Mouse (Mus musculus) midbrain, embryonic 16.5 days (tissue): ENCODE data around the gene Arhgap32. TPM values are rescaled to one million over a fixed set of nuclear protein-coding genes. Genes with fewer than 3 reads are reported as not detected.
"Not testable (repeated sequence)": the region's sequence is repeated elsewhere in the genome, so short reads cannot be mapped to it uniquely, and the experiment has no call there.

ENCODE experiments used
- ATAC-seq: fragments of 200-750 bp; cut with Nextera tagmentation; 2 replicates; pipeline ENCODE4 v1.8.0; 2017; ENCODE audit warnings: moderate TSS enrichment
- H3K27ac ChIP-seq: fragments of 300-500 bp; sonication (generic); 2 replicates; pipeline ENCODE4 v1.5.1; 2014; ENCODE audit warnings: mild to moderate bottlenecking, low read length, mixed read lengths
- H3K27me3 ChIP-seq: fragments of 300-500 bp; sonication (generic); 2 replicates; pipeline ENCODE4 v1.6.1; 2014; ENCODE audit warnings: low read depth, low read length, mixed read lengths; ENCODE audit not compliant: control insufficient read depth, insufficient read depth
- H3K36me3 ChIP-seq: fragments of 300-500 bp; sonication (generic); 2 replicates; pipeline ENCODE4 v1.6.1; 2014; ENCODE audit warnings: mild to moderate bottlenecking, low read length, moderate library complexity, mixed read lengths; ENCODE audit not compliant: control insufficient read depth, insufficient read depth
- H3K4me1 ChIP-seq: fragments of 300-500 bp; sonication (generic); 2 replicates; pipeline ENCODE4 v1.6.1; 2014; ENCODE audit warnings: mild to moderate bottlenecking, low read length, mixed read lengths; ENCODE audit not compliant: control insufficient read depth, insufficient read depth
- H3K4me2 ChIP-seq: fragments of 300-500 bp; sonication (generic); 2 replicates; pipeline ENCODE4 v1.6.1; 2014; ENCODE audit warnings: mild to moderate bottlenecking, low read length, mixed read lengths
- H3K4me3 ChIP-seq: fragments of 300-500 bp; sonication (generic); 2 replicates; pipeline ENCODE4 v1.5.1; 2014; ENCODE audit warnings: low read depth, mild to moderate bottlenecking, low read length, moderate library complexity, mixed read lengths
- H3K9ac ChIP-seq: fragments of 300-500 bp; sonication (generic); 2 replicates; pipeline ENCODE4 v1.6.1; 2014; ENCODE audit warnings: low read depth, low read length, mixed read lengths
- H3K9me3 ChIP-seq: fragments of 300-500 bp; sonication (generic); replicated peaks from 2 replicates; pipeline ENCODE4 v1.6.1; 2014; ENCODE audit warnings: mild to moderate bottlenecking, low read length, mixed read lengths; ENCODE audit not compliant: control insufficient read depth, poor library complexity, severe bottlenecking
- WGBS: fragments of 180-500 bp; shearing (Covaris S2); extraction: QIAGEN DNeasy Blood & Tissue Kit; methylation state at CpG from one replicate; pipeline ENCODE4 v1.1.7; 2014; 5-methylcytosine and 5-hydroxymethylcytosine counted together
- polyA plus RNA-seq: library from polyadenylated mRNA; unstranded; fragments of >200 nt; fragmentation: Nextera tagmentation; extraction: Ambion mirVana; gene quantifications from 2 replicates; pipeline ENCODE4 v1.2.1, GENCODE M21; 2015

The Arhgap32 gene
- polyA plus RNA-seq, 1 experiment from 2014 or later, result 11.3 TPM

- ATAC-seq, result no peak
Observed at GRCm38 (mm10) chr9:32162792-32163191, 46.9 kb downstream of the Arhgap32 start.

GRCm38 (mm10) chr9:32163820-32164219 lies 47.9 kb downstream of the Arhgap32 start:
- 73% methylated on average over 6 of the region's 6 CpGs for WGBS
- H3K27ac ChIP-seq, H3K27me3 ChIP-seq, H3K9ac ChIP-seq, H3K4me3 ChIP-seq, H3K4me2 ChIP-seq, ATAC-seq, H3K36me3 ChIP-seq, H3K9me3 ChIP-seq: not testable (repeated sequence)
- H3K4me1 ChIP-seq, result peaks cover 14% of the 10 kb centered on the region

More at GRCm38 (mm10) chr9:32162792-32163191, 46.9 kb downstream of the Arhgap32 start:
- 92% methylated on average over 2 of the region's 2 CpGs for WGBS
- Histone ChIP-seq H3K9ac (no peak overlapping the region), H3K9me3 (no peaks in the 10 kb centered on the region), H3K27me3 (no peaks in the 10 kb centered on the region), H3K36me3 (no peaks in the 10 kb centered on the region), H3K27ac (no peak overlapping the region), H3K4me2 (no peak overlapping the region), H3K4me3 (no peak overlapping the region), H3K4me1 (peaks cover 14% of the 10 kb centered on the region)

GRCm38 (mm10) chr9:32168546-32169137 lies 52.7 kb downstream of the Arhgap32 start:
- H3K27ac ChIP-seq, result no peak overlapping the region
- H3K4me3 ChIP-seq, result no peak overlapping the region
- 98% methylated on average over 5 of the region's 5 CpGs for WGBS
- H3K4me2 ChIP-seq, result no peak overlapping the region
- ATAC-seq, result no peak
- H3K9me3 ChIP-seq, result no peaks in the 10 kb centered on the region
- H3K36me3 ChIP-seq, result 0 out of 2 replicates have a peak, but pooled peaks cover 2% of the 10 kb centered on the region
- H3K27me3 ChIP-seq, result no peaks in the 10 kb centered on the region
- H3K4me1 ChIP-seq, result peaks cover 2% of the 10 kb centered on the region; the same call in 1 of the 2 replicates
- no peak overlapping the region for H3K9ac ChIP-seq

- Histone ChIP-seq H3K9me3 (no peaks in the 10 kb centered on the region), H3K9ac (no peak overlapping the region), H3K27ac (no peak overlapping the region), H3K4me2 (no peak overlapping the region), H3K4me1 (peaks cover 2% of the 10 kb centered on the region; the same call in 1 of the 2 replicates), H3K4me3 (no peak overlapping the region), H3K36me3 (0 out of 2 replicates have a peak, but pooled peaks cover 2% of the 10 kb centered on the region), H3K27me3 (no peaks in the 10 kb centered on the region)
- 83% methylated on average over 8 of the region's 8 CpGs for whole genome bisulfite sequencing
- ATAC-seq, result no peak
Observed at GRCm38 (mm10) chr9:32170713-32171112, 54.8 kb downstream of the Arhgap32 start.

GRCm38 (mm10) chr9:32176612-32177011 lies 60.7 kb downstream of the Arhgap32 start:
- Histone ChIP-seq H3K36me3 (no peaks in the 10 kb centered on the region), H3K4me3 (no peak overlapping the region), H3K9ac (no peak overlapping the region), H3K27ac (no peak overlapping the region), H3K27me3 (no peaks in the 10 kb centered on the region), H3K4me2 (no peak overlapping the region), H3K4me1 (no peaks in the 10 kb centered on the region), H3K9me3 (no peaks in the 10 kb centered on the region)
- ATAC-seq, result no peak
- 58% methylated on average over 4 of the region's 4 CpGs for WGBS

DNA sequence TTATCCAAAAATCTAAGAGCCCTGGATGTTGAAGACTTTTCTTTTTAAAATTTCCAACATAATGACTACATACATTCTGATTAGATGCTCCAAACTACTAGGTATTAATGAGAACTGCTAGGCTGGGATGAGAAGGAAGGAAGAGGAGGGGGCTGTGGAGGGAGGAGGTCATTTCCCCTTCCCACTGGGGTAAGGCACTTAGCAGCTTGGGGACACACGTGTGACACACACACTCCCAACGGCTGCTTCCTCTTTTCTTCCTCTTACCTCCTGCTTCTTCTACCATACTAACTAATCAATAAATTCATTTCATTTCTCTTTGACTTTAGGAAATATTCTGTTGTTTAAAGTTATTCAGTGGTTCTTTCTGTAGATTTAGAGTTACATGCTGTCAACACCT lies 65.2 kb downstream of the Arhgap32 start:
- no peaks in the 10 kb centered on the region for H3K27me3 ChIP-seq
- H3K4me3 ChIP-seq, result no peak overlapping the region
- no peak overlapping the region for H3K4me2 ChIP-seq
- H3K9ac ChIP-seq, result no peak overlapping the region
- no peak for ATAC-seq
- H3K27ac ChIP-seq, result no peak overlapping the region
- H3K36me3 ChIP-seq, result peaks cover 10% of the 10 kb centered on the region; the same call in 1 of the 2 replicates
- no peaks in the 10 kb centered on the region for H3K9me3 ChIP-seq
- WGBS, result 62% methylated on average over 2 of the region's 2 CpGs
- H3K4me1 ChIP-seq, result peaks cover 4% of the 10 kb centered on the region

- no peak overlapping the region for H3K9ac ChIP-seq
- ATAC-seq, result no peak
- no peak overlapping the region for H3K4me2 ChIP-seq
- no peak overlapping the region for H3K27ac ChIP-seq
- H3K36me3 ChIP-seq, result peaks cover 12% of the 10 kb centered on the region; the same call in 1 of the 2 replicates
- H3K9me3 ChIP-seq, result no peaks in the 10 kb centered on the region
- 93% methylated on average over 2 of the region's 2 CpGs for WGBS
- peaks cover 4% of the 10 kb centered on the region for H3K4me1 ChIP-seq
- no peak overlapping the region for H3K4me3 ChIP-seq
- no peaks in the 10 kb centered on the region for H3K27me3 ChIP-seq
Observed at GRCm38 (mm10) chr9:32186489-32186888, 70.6 kb downstream of the Arhgap32 start.

GRCm38 (mm10) chr9:32192295-32193073 lies 76.5 kb downstream of the Arhgap32 start:
- H3K27me3 ChIP-seq, result no peaks in the 10 kb centered on the region
- H3K27ac ChIP-seq, result no peak overlapping the region
- H3K36me3 ChIP-seq, result 0 out of 2 replicates have a peak, but pooled peaks cover 2% of the 10 kb centered on the region
- H3K4me2 ChIP-seq, result no peak overlapping the region
- H3K4me1 ChIP-seq, result no peaks in the 10 kb centered on the region
- no peak for ATAC-seq
- no peak overlapping the region for H3K9ac ChIP-seq
- no peak overlapping the region for H3K4me3 ChIP-seq
- no peaks in the 10 kb centered on the region for H3K9me3 ChIP-seq
- 27% methylated on average over 5 of the region's 5 CpGs for WGBS

DNA sequence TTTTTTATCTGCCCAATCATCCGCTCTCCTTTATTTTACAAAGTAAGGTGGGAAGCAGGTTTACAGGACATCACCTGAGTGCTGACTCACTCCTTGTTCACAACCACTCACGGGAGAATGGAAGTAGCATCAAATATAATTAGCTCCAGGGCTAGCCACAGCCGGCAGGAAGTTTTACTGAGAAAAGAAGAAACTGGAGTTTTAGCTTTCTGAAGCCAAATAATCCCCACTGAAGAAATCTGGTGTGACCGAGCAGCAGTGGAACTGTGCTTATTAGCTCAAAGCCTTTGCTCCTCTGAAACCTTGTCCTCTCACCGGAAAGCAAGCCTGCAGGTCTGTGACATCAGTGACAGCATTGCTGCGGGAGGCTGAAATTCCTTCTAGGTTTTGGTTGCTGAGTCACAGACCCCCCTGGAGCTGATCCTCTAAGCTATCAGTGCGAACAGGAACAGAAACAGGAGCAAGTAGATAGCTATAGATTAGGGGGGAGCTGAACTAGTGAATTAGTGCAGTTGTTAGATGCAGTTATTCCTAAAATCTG lies 88.6 kb downstream of the Arhgap32 start:
- H3K27me3 ChIP-seq, result no peaks in the 10 kb centered on the region
- H3K4me3 ChIP-seq, result no peak overlapping the region
- H3K9me3 ChIP-seq, result no peaks in the 10 kb centered on the region
- WGBS, result 51% methylated on average over 7 of the region's 7 CpGs
- H3K9ac ChIP-seq, result no peak overlapping the region
- H3K4me1 ChIP-seq, result no peaks in the 10 kb centered on the region; the same call in 1 of the 2 replicates
- no peak overlapping the region for H3K27ac ChIP-seq
- ATAC-seq, result no peak
- no peak overlapping the region for H3K4me2 ChIP-seq
- H3K36me3 ChIP-seq, result no peaks in the 10 kb centered on the region
